Mouse (Mus musculus): ENCODE results near the gene Pip5kl1. TPM values are rescaled to one million over a fixed set of nuclear protein-coding genes. Genes with fewer than 3 reads are reported as not detected.

Pip5kl1 gene
- polyA plus RNA-seq, 1 experiment from 2014 or later: not detected

DNA sequence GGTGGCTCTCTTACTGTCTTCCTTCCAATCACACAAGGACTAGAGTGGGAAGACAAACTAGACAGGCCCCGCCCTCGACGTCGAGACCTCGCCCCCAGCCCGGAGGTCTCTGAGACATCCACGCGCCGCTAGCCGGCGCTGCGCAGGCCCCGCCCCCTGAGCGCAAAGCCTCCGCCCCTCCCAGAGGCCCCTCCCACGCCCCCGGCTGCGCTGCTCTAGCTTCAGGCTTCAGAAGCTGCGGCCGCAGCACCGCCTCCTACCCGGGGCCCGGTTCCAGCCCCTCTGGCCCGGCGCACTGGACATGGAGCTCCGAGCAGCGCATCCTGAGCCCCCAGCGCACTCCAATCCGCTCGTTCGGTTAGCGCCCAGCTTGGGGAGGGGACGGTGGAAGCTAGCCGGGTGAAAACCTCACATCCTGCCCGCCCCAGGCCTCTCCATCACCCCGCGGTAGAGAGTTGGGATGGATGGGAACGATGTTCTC lies 12.3 kb downstream of the Pip5kl1 start, which contains the start of gene St6galnac4:
TSS of gene St6galnac4 (plus strand) at position 225 of the 481 bp plus-strand sequence.
- H3K27ac ChIP-seq: peak within 1 kb of the TSS; percentile 58

GRCm38 (mm10) chr2:32587731-32588321 lies 13.2 kb downstream of the Pip5kl1 start:
- H3K79me2 ChIP-seq (ENCODE audit: inconsistent target): peaks cover 25% of the 10 kb centered on the region
- peak overlapping the region; percentile 56 for H3K27ac ChIP-seq
- peaks cover 7% of the 10 kb centered on the region for H3K36me3 ChIP-seq (ENCODE audit: inconsistent target)
- WGBS (ENCODE audit: missing documents): under 1% methylated on average over 9 of the region's 9 CpGs
- peak overlapping the region; percentile 75 for H3K4me3 ChIP-seq (ENCODE audit: inconsistent target)

More for the DNA sequence above, 12.3 kb downstream of the Pip5kl1 start, which contains the start of gene St6galnac4:
- Histone ChIP-seq H3K79me2 (ENCODE audit: inconsistent target) (peaks cover 25% of the 10 kb centered on the region), H3K4me3 (ENCODE audit: inconsistent target) (peak within 1 kb of the TSS; percentile 75), H3K36me3 (ENCODE audit: inconsistent target) (no peaks in the 10 kb centered on the region)
- 2% methylated on average over 38 of the region's 38 CpGs for WGBS (ENCODE audit: missing documents)

DNA sequence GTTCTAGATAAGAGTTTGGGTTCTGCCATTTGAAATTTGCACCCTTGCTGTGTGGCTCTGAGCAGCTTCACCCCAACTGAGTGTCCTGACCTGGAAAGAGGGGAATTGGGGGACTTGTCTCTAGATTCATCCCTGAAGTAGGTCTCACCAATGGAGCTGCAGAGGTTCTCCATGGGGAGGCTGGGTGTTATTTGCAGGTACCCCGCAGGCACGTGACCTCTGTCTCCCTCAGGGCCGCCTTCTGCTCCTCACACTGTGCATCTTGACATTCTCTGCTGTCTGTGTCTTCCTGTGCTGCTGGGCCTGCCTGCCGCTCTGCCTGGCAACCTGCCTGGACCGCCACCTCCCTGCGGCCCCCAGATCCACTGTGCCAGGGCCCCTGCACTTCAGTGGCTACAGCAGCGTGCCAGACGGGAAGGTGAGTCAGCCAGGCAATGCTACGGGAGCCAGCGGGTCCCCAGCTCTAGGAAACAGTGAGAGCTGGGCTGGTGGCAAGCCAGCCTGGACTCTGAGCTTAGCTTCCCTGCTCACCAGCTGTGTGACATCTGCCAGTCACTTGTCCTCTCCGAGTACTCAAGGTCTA lies 14.7 kb downstream of the Pip5kl1 start:
- H3K79me2 ChIP-seq (ENCODE audit: inconsistent target): peaks cover 25% of the 10 kb centered on the region
- H3K36me3 ChIP-seq (ENCODE audit: inconsistent target): peaks cover 21% of the 10 kb centered on the region
- peak overlapping the region; percentile 71 for H3K27ac ChIP-seq
- WGBS (ENCODE audit: missing documents): 65% methylated on average over 11 of the region's 11 CpGs
- no peak overlapping the region for H3K4me3 ChIP-seq (ENCODE audit: inconsistent target)

DNA sequence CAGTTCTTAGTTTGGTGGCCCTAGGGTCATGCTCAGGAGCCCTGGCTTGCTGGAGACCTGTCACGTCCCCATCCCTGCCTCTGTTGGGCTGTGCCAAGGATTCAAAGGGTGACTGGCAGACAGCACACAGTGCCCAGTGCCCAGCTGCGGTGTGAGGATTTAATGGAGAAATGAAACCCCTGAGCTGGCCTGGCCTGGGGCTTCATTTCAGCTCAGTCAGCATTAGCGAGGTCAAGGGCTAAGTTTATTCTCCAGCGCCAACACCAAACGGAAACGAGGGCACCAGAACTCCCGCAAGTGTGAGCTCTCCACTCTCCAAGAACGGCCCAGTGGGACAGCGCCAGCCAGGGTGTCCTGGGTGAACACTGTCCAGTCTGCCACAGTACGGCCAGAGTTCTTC lies 15.6 kb downstream of the Pip5kl1 start:
- no peak overlapping the region for H3K4me3 ChIP-seq (ENCODE audit: inconsistent target)
- WGBS (ENCODE audit: missing documents): 56% methylated on average over 10 of the region's 10 CpGs
- H3K36me3 ChIP-seq (ENCODE audit: inconsistent target): peaks cover 30% of the 10 kb centered on the region

GRCm38 (mm10) chr2:32591249-32591648 lies 16.7 kb downstream of the Pip5kl1 start:
- Histone ChIP-seq H3K4me3 (ENCODE audit: inconsistent target) (no peak overlapping the region), H3K27ac (no peak overlapping the region), H3K79me2 (ENCODE audit: inconsistent target) (peaks cover 25% of the 10 kb centered on the region), H3K36me3 (ENCODE audit: inconsistent target) (peaks cover 40% of the 10 kb centered on the region)
- 84% methylated on average over 5 of the region's 6 CpGs for WGBS (ENCODE audit: missing documents)

More for the DNA sequence above, 15.6 kb downstream of the Pip5kl1 start:
- peak overlapping the region; percentile 71 for H3K27ac ChIP-seq
- peaks cover 25% of the 10 kb centered on the region for H3K79me2 ChIP-seq (ENCODE audit: inconsistent target)

DNA sequence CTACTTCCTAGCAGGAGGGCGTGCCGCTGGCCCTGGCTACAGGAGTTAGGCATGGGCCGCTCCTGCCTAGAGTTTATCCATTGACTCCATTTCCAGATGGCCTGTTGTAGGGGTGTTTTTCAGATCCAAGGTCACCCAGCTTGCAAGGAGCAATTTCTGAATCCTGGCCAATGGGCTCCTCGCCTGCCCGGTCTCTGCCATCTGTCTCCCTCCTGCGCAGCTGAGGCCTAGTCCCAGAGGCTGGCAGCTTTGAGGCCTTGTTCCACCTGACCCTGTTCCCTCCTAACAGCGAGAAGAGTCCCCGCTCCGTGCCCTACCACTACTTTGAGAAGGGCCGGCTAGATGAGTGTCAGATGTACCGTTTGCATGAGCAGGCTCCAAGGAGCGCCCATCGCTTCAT lies 22.1 kb downstream of the Pip5kl1 start:
- WGBS (ENCODE audit: missing documents): 98% methylated on average over 13 of the region's 13 CpGs
- Histone ChIP-seq H3K4me3 (ENCODE audit: inconsistent target) (no peak overlapping the region), H3K79me2 (ENCODE audit: inconsistent target) (no peaks in the 10 kb centered on the region), H3K36me3 (ENCODE audit: inconsistent target) (peaks cover 63% of the 10 kb centered on the region), H3K27ac (no peak overlapping the region)

- H3K79me2 ChIP-seq (ENCODE audit: inconsistent target): no peaks in the 10 kb centered on the region
- no peak overlapping the region for H3K4me3 ChIP-seq (ENCODE audit: inconsistent target)
- H3K36me3 ChIP-seq (ENCODE audit: inconsistent target): peaks cover 61% of the 10 kb centered on the region
- H3K27ac ChIP-seq: no peak overlapping the region
- 96% methylated on average over 5 of the region's 5 CpGs for WGBS (ENCODE audit: missing documents)
Observed at GRCm38 (mm10) chr2:32597248-32597647, 22.7 kb downstream of the Pip5kl1 start.

DNA sequence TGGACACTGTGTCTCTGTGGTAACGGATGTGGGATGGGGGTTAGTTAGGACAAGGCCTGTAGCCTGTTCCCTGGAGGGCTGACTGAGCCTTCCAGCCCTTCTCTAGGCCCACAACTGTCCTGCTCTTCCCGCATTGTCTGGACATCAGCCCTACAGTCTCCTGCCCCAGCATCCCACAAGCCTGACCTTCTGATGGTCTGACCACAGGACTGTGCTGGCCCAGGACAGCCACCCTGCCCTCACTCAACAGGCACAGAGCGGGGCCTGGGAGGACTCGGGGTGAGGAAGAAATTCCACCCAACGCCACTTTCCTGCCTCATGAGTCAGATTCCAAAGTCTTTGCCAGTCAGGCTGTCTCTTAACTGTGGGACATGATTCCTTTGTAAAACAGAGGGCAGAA lies 23.1 kb downstream of the Pip5kl1 start:
- no peak overlapping the region for H3K4me3 ChIP-seq (ENCODE audit: inconsistent target)
- H3K79me2 ChIP-seq (ENCODE audit: inconsistent target): no peaks in the 10 kb centered on the region
- H3K27ac ChIP-seq: no peak overlapping the region
- WGBS (ENCODE audit: missing documents): 94% methylated on average over 5 of the region's 5 CpGs
- peaks cover 56% of the 10 kb centered on the region for H3K36me3 ChIP-seq (ENCODE audit: inconsistent target)

DNA sequence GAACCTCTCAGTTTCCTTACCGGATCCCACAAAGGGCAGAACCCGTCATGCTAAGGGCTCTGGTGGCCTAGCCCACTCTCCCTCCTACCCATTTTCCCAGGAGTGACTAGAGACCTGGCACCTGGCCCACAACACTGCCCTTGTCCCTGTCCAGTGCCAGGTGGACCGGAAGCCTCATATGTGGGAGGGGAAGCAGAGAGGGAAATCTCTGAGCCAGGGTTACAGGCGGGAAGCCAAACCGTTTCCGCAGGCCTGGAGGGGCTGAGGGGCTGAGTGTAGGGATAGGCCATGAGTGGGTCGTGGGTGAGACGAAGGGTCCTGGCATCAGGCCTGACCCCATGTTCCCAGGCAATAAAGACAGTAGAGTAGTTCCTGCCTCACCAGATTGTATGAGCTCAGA lies 23.9 kb downstream of the Pip5kl1 start:
- no peaks in the 10 kb centered on the region for H3K79me2 ChIP-seq (ENCODE audit: inconsistent target)
- H3K4me3 ChIP-seq (ENCODE audit: inconsistent target): no peak overlapping the region
- no peak overlapping the region for H3K27ac ChIP-seq
- peaks cover 50% of the 10 kb centered on the region for H3K36me3 ChIP-seq (ENCODE audit: inconsistent target)
- 97% methylated on average over 8 of the region's 8 CpGs for WGBS (ENCODE audit: missing documents)

GRCm38 (mm10) chr2:32599409-32599808 lies 24.8 kb downstream of the Pip5kl1 start, which contains the start of gene St6galnac6:
St6galnac6 (plus strand) TSS chr2:32599709.
- Histone ChIP-seq H3K36me3 (ENCODE audit: inconsistent target) (peaks cover 41% of the 10 kb centered on the region), H3K27ac (no peak within 1 kb of the TSS), H3K79me2 (ENCODE audit: inconsistent target) (no peaks in the 10 kb centered on the region), H3K4me3 (ENCODE audit: inconsistent target) (no peak within 1 kb of the TSS)
- WGBS (ENCODE audit: missing documents): 89% methylated on average over 3 of the region's 3 CpGs

DNA sequence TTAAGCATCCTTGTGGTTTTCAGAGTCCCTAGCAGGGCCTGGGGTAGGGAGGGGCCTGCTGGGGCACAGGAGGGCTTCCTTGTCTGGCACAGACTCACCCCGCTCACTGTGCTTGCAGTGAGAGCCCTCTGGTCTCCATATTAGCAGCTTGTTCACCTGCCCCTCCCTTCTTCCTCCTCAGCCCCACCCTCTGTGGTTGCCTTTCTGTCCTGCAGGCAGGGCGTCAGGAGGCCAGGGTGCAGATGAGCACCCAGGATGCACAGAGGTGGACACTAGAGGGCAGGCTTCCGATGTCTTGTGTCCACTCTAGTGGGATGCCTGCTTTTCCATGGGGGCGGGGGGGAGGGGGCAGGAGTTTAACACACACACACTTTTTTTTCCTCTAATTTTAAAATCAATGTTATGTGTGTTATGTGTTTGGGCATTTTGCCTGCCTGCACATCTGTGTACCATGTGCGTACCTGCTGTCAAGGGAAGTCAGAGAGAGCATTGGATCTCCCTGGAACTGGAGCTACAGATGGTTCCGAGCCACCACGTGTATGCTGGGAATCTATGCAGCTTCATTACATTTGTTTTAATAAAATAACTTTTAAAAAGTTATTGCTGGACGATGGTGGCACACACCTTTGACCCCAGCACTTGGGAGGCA lies 26.9 kb downstream of the Pip5kl1 start:
- Histone ChIP-seq H3K4me3 (ENCODE audit: inconsistent target) (no peak overlapping the region), H3K27ac (no peak overlapping the region), H3K36me3 (ENCODE audit: inconsistent target) (peaks cover 21% of the 10 kb centered on the region), H3K79me2 (ENCODE audit: inconsistent target) (no peaks in the 10 kb centered on the region)
- 60% methylated on average over 7 of the region's 8 CpGs for WGBS (ENCODE audit: missing documents)

DNA sequence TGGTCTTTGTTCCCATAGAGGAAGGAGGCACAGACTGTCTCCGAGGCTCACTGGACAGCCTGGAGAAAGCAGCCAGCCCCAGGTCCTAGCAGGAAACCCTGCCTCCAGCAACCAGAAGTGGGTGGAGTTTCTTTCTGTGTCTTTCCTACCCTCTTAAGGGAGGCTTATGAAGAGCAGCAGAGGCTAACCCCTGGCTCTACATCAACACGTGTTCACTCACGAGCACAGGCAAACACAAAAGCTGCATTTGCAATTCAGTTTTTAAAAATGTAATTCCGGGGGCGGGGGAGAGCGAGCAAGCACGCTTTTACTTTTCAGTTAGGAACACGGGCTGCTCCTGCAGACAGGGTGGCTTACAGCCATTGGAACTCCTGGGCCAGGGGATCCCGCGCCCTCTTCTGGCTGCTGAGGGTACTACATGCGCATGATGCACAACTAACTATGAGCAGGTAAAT lies 28.0 kb downstream of the Pip5kl1 start:
- Histone ChIP-seq H3K4me3 (ENCODE audit: inconsistent target) (peak overlapping the region; percentile 12), H3K27ac (peak overlapping the region; percentile 0; the same call in 1 of the 2 replicates), H3K79me2 (ENCODE audit: inconsistent target) (no peaks in the 10 kb centered on the region), H3K36me3 (ENCODE audit: inconsistent target) (peaks cover 10% of the 10 kb centered on the region; the same call in 1 of the 2 replicates)
- under 1% methylated on average over 11 of the region's 11 CpGs for WGBS (ENCODE audit: missing documents)

DNA sequence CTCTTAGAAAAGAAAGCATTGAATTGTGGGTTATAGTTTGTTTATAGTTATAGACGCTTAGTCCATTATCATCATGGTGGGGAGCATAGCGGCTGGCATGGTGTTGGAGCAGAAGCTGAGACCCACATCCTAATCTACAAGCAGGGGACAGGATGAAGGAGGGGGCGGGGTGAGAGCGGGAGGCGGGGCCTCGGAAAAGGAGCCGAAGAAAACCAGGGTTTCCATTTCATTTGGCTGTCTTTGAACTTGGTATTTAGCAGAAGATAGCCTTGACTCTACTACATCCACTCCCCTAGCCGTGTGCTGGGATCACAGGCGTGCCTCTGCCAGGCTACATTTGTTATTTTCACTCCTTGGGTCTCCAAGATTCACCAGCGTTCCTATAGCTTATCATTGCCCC lies 30.0 kb downstream of the Pip5kl1 start:
- Histone ChIP-seq H3K4me3 (ENCODE audit: inconsistent target) (no peak overlapping the region), H3K27ac (no peak overlapping the region), H3K36me3 (ENCODE audit: inconsistent target) (no peaks in the 10 kb centered on the region), H3K79me2 (ENCODE audit: inconsistent target) (peaks cover 7% of the 10 kb centered on the region; the same call in 1 of the 2 replicates)
- 71% methylated on average over 10 of the region's 10 CpGs for WGBS (ENCODE audit: missing documents)

DNA sequence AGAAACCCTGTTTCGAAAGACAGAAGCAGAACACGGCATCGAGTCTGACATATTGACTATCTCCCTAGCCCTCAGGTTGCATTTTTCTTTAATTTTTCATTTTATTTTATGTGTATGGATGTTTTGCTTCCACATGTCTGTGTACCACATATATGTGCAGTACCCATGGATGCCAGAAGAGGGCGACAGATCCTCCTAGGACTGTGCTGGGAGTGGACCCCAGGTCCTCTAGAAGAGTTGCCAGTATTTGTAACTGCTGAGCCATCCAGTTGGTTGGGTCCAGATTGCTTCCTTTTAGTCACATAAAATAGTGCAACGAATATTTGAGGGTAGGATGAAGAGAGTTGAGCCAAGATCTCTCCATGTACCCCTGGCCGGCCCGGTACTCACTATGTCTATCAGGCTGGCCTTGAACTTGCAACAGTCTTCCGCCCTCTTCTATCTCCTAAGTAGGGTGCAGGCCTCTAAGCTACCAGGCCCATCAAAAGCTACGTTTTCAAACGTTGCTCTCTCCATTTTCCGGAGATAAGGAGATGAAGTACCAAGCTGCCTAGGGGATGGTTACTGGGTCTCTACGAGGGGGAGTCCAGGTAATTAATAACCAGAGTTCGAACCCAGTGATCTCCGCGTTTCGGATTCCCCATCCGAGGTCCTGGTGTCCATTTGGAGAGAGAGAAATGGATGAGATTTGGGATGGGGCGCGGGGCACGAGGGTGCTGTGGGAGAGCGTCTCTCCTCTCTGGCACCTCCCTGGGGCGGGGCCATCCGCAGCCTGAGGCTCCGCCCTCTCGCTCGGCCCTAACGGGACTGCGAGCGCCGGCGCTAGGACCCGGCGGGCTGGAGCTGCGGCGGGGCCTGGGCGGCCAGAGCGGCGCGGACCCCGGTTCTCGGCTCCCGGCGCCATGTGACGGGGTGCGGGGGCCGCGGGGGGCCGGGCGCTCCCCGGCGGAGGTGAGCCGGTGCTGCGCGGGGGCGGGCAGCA lies 31.9 kb downstream of the Pip5kl1 start:
- Histone ChIP-seq H3K4me3 (ENCODE audit: inconsistent target) (peak overlapping the region; percentile 64), H3K79me2 (ENCODE audit: inconsistent target) (peaks cover 18% of the 10 kb centered on the region; the same call in 1 of the 2 replicates), H3K36me3 (ENCODE audit: inconsistent target) (no peaks in the 10 kb centered on the region), H3K27ac (no peak overlapping the region)
- 16% methylated on average over 55 of the region's 55 CpGs for WGBS (ENCODE audit: missing documents)

Measured in macrophage (primary cell).